Comparison of ENCODE assay signal across 31 mouse cellular contexts in the genomic region with DNA sequence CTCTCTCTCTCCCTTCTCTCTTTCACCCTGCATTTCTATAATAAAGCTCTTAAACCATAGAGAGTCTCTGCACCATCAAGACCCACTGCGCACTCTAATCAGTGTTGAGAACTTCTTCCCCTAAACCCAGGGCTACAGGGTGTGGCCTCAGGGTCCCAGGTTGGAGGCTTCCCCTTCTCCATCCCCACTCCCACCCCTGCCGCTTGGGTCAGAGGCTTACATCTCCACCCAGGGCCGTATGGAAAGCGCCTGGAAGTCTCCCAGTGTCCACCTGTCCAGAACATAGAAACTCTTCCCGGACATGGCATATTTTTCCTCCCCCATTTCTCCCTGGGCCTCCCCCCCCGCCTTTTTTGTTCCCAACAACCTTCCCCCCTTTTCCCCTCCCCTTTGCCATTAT.
"Had no signal": no experiment of that assay in that cellular context is flagged by ENCODE, and none has a peak within 500 bp of the region (broad histone marks: within the 10 kb centered on the region; RNA-seq: fewer than 3 reads in every experiment).

No protein-coding gene starts in this region.

- H3K9me3 ChIP-seq: limb, embryonic 10.5 days; limb, embryonic 12.5 days; limb, embryonic 13.5 days; limb, embryonic 15.5 days; liver, embryonic 12.5 days; liver, embryonic 15.5 days; lung, embryonic 15.5 days; midbrain, embryonic 10.5 days; midbrain, embryonic 12.5 days; midbrain, embryonic 13.5 days; midbrain, embryonic 15.5 days; neural tube, embryonic 12.5 days had no signal

- DNase-seq: left cerebral cortex, postnatal 4 days; liver; liver, embryonic 13.5 days; liver, postnatal 0 days; lung, adult 18-20 months; lung, adult 2 months; lung, embryonic 14.5 days; lung, postnatal 10 days; lung, postnatal 14 days; lung, postnatal 36 days; lung, postnatal 4 days had no signal

- H3K27ac ChIP-seq: left cerebral cortex, adult 2 months; limb, embryonic 10.5 days; limb, embryonic 12.5 days; limb, embryonic 13.5 days; limb, embryonic 15.5 days; liver, embryonic 12.5 days; liver, embryonic 13.5 days; liver, embryonic 14.5 days; liver, embryonic 15.5 days; lung, embryonic 15.5 days; macrophage; midbrain, embryonic 10.5 days; midbrain, embryonic 12.5 days; midbrain, embryonic 13.5 days; midbrain, embryonic 15.5 days; neural tube, embryonic 12.5 days had no signal

- H3K4me1 ChIP-seq: limb, embryonic 10.5 days; limb, embryonic 12.5 days; limb, embryonic 13.5 days; limb, embryonic 15.5 days; liver, embryonic 12.5 days; liver, embryonic 13.5 days; liver, embryonic 15.5 days; lung, embryonic 15.5 days; megakaryocyte, embryonic 14.5 days; midbrain, embryonic 10.5 days; midbrain, embryonic 12.5 days; midbrain, embryonic 13.5 days; midbrain, embryonic 15.5 days; neural tube, embryonic 12.5 days had no signal

- H3K27me3 ChIP-seq: limb, embryonic 12.5 days; limb, embryonic 13.5 days; limb, embryonic 15.5 days; liver, embryonic 12.5 days; liver, embryonic 13.5 days; liver, embryonic 15.5 days; lung, embryonic 15.5 days; megakaryocyte, embryonic 14.5 days; midbrain, embryonic 12.5 days; midbrain, embryonic 13.5 days; midbrain, embryonic 15.5 days; neural tube, embryonic 12.5 days had no signal

- H3K9ac ChIP-seq: limb, embryonic 12.5 days; limb, embryonic 13.5 days; limb, embryonic 15.5 days; liver, embryonic 12.5 days; liver, embryonic 13.5 days; liver, embryonic 14.5 days; liver, embryonic 15.5 days; liver, postnatal 0 days; lung, embryonic 14.5 days; lung, embryonic 15.5 days; midbrain, embryonic 12.5 days; midbrain, embryonic 13.5 days; midbrain, embryonic 15.5 days; neural tube, embryonic 12.5 days had no signal

- H3K36me3 ChIP-seq: limb, embryonic 10.5 days; limb, embryonic 12.5 days; limb, embryonic 13.5 days; limb, embryonic 15.5 days; liver, embryonic 12.5 days; liver, embryonic 13.5 days; liver, embryonic 15.5 days; lung, embryonic 15.5 days; midbrain, embryonic 10.5 days; midbrain, embryonic 12.5 days; midbrain, embryonic 13.5 days; midbrain, embryonic 15.5 days; neural tube, embryonic 12.5 days had no signal

- ATAC-seq: liver, embryonic 12.5 days; liver, postnatal 0 days; lung, postnatal 0 days; midbrain, embryonic 13.5 days; midbrain, embryonic 15.5 days had no signal

- H3K4me2 ChIP-seq: limb, embryonic 12.5 days; limb, embryonic 13.5 days; limb, embryonic 15.5 days; liver, embryonic 11.5 days; liver, embryonic 12.5 days; liver, embryonic 13.5 days; liver, embryonic 15.5 days; lung, embryonic 14.5 days; lung, embryonic 15.5 days; midbrain, embryonic 11.5 days; midbrain, embryonic 12.5 days; midbrain, embryonic 13.5 days; midbrain, embryonic 15.5 days; neural tube, embryonic 12.5 days had no signal

- H3K4me3 ChIP-seq: left cerebral cortex, adult 2 months; limb, embryonic 10.5 days; limb, embryonic 12.5 days; limb, embryonic 13.5 days; limb, embryonic 15.5 days; liver, embryonic 12.5 days; liver, embryonic 13.5 days; liver, embryonic 15.5 days; lung, embryonic 15.5 days; megakaryocyte, embryonic 14.5 days; midbrain, embryonic 10.5 days; midbrain, embryonic 12.5 days; midbrain, embryonic 13.5 days; midbrain, embryonic 15.5 days; myocyte; neural tube, embryonic 12.5 days had no signal
